Mouse (Mus musculus): Measurements from ENCODE around the gene Fam83d.
A peak's percentile ranks its signal among the peaks of the same experiment; 100 is the strongest.
"Not testable (repeated sequence)": the region's sequence is repeated elsewhere in the genome, so short reads cannot be mapped to it uniquely, and the experiment has no call there.

The Fam83d gene

GRCm38 (mm10) chr2:158767742-158768339 lies at the start of gene Fam83d:
Gene Fam83d (plus strand): TSS chr2:158768093.
- DNase-seq (ENCODE audit: low read depth) = peak; percentile 96

- peak; percentile 95 for DNase-seq (ENCODE audit: low read depth)
Observed at GRCm38 (mm10) chr2:158718816-158719549, 48.9 kb upstream of the Fam83d start.

- DNase-seq (ENCODE audit: low read depth) = no peak
Observed at GRCm38 (mm10) chr2:158720715-158721370, 47.0 kb upstream of the Fam83d start.

GRCm38 (mm10) chr2:158721481-158721880 lies 46.4 kb upstream of the Fam83d start:
- no peak for DNase-seq (ENCODE audit: low read depth)

GRCm38 (mm10) chr2:158722135-158722534 lies 45.8 kb upstream of the Fam83d start:
- DNase-seq (ENCODE audit: low read depth) = no peak

- peak; percentile 78 for DNase-seq (ENCODE audit: low read depth)
Observed at GRCm38 (mm10) chr2:158722991-158723551, 44.8 kb upstream of the Fam83d start.

GRCm38 (mm10) chr2:158723806-158724205 lies 44.1 kb upstream of the Fam83d start:
- peak; percentile 73 for DNase-seq (ENCODE audit: low read depth)

GRCm38 (mm10) chr2:158726252-158726651 lies 41.6 kb upstream of the Fam83d start:
- no peak for DNase-seq (ENCODE audit: low read depth)

- no peak for DNase-seq (ENCODE audit: low read depth)
Observed at GRCm38 (mm10) chr2:158728061-158728815, 39.7 kb upstream of the Fam83d start.

- no peak for DNase-seq (ENCODE audit: low read depth)
Observed at GRCm38 (mm10) chr2:158730896-158731295, 37.0 kb upstream of the Fam83d start.

- no peak for DNase-seq (ENCODE audit: low read depth)
Observed at GRCm38 (mm10) chr2:158732521-158732920, 35.4 kb upstream of the Fam83d start.

GRCm38 (mm10) chr2:158733136-158733535 lies 34.8 kb upstream of the Fam83d start:
- no peak for DNase-seq (ENCODE audit: low read depth)

- peak; percentile 65 for DNase-seq (ENCODE audit: low read depth)
Observed at GRCm38 (mm10) chr2:158733914-158734313, 34.0 kb upstream of the Fam83d start.

- DNase-seq (ENCODE audit: low read depth) = no peak
Observed at GRCm38 (mm10) chr2:158734500-158735152, 33.3 kb upstream of the Fam83d start.

GRCm38 (mm10) chr2:158735340-158735739 lies 32.6 kb upstream of the Fam83d start:
- DNase-seq (ENCODE audit: low read depth) = peak; percentile 74

- DNase-seq (ENCODE audit: low read depth) = not testable (repeated sequence)
Observed at GRCm38 (mm10) chr2:158736247-158736646, 31.6 kb upstream of the Fam83d start.

GRCm38 (mm10) chr2:158738591-158738990 lies 29.3 kb upstream of the Fam83d start:
- no peak for DNase-seq (ENCODE audit: low read depth)

GRCm38 (mm10) chr2:158739113-158739512 lies 28.8 kb upstream of the Fam83d start:
- no peak for DNase-seq (ENCODE audit: low read depth)

GRCm38 (mm10) chr2:158741011-158741501 lies 26.8 kb upstream of the Fam83d start:
- DNase-seq (ENCODE audit: low read depth) = no peak

- DNase-seq (ENCODE audit: low read depth) = no peak
Observed at GRCm38 (mm10) chr2:158742431-158742830, 25.5 kb upstream of the Fam83d start.

- DNase-seq (ENCODE audit: low read depth) = peak; percentile 32
Observed at GRCm38 (mm10) chr2:158743518-158744141, 24.3 kb upstream of the Fam83d start.

Measured in naive thymus-derived CD4-positive, alpha-beta T cell, adult 2 months (primary cell).